Mouse (Mus musculus): ENCODE results near the gene Ankfy1. TPM values are rescaled to one million over a fixed set of nuclear protein-coding genes. Genes with fewer than 3 reads are reported as not detected.

The Ankfy1 gene
- polyA plus RNA-seq, 1 experiment from 2014 or later = 14.1 TPM

DNA sequence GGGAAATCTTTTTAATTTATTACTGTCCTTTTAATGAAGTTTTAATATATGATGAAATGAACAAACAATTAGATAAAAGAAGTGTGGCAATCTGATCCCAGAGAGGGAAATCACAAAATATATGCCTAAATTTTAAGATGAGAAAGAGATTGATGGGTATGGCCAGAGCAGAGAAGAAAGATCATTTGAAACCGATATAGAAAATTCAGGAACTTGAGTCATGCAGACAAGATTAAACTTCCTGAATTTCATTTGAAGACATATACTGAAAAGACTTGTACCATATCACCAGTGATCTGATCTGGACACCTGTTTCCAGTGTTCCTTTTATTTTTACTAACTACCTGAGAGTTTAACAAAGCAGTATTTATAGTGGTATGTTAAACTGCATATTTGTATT is 17.4 kb upstream of the Ankfy1 start:
- Histone ChIP-seq H3K4me2 (ENCODE audit: low read depth, low read length) (no peak overlapping the region), H3K27me3 (replicated peaks; ENCODE audit: control insufficient read depth, insufficient read depth, low read length) (no peaks in the 10 kb centered on the region), H3K4me1 (ENCODE audit: control insufficient read depth, insufficient read depth, low read length) (no peaks in the 10 kb centered on the region), H3K36me3 (ENCODE audit: control insufficient read depth, insufficient read depth, low read length) (no peaks in the 10 kb centered on the region), H3K27ac (ENCODE audit: low read length) (no peak overlapping the region), H3K9ac (ENCODE audit: low read depth, low read length) (no peak overlapping the region), H3K4me3 (ENCODE audit: low read length) (no peak overlapping the region), H3K9me3 (ENCODE audit: control insufficient read depth, low read length) (no peaks in the 10 kb centered on the region)
- WGBS = 92% methylated on average over 1 of the region's 1 CpGs
- ATAC-seq = no peak

GRCm38 (mm10) chr11:72675280-72675679 is 14.5 kb upstream of the Ankfy1 start:
- Histone ChIP-seq H3K36me3 (ENCODE audit: control insufficient read depth, insufficient read depth, low read length) (no peaks in the 10 kb centered on the region), H3K4me2 (ENCODE audit: low read depth, low read length) (no peak overlapping the region), H3K9ac (ENCODE audit: low read depth, low read length) (no peak overlapping the region), H3K27me3 (replicated peaks; ENCODE audit: control insufficient read depth, insufficient read depth, low read length) (no peaks in the 10 kb centered on the region), H3K4me3 (ENCODE audit: low read length) (no peak overlapping the region), H3K27ac (ENCODE audit: low read length) (no peak overlapping the region), H3K9me3 (ENCODE audit: control insufficient read depth, low read length) (no peaks in the 10 kb centered on the region), H3K4me1 (ENCODE audit: control insufficient read depth, insufficient read depth, low read length) (no peaks in the 10 kb centered on the region)
- no peak for ATAC-seq
- 77% methylated on average over 2 of the region's 2 CpGs for WGBS

DNA sequence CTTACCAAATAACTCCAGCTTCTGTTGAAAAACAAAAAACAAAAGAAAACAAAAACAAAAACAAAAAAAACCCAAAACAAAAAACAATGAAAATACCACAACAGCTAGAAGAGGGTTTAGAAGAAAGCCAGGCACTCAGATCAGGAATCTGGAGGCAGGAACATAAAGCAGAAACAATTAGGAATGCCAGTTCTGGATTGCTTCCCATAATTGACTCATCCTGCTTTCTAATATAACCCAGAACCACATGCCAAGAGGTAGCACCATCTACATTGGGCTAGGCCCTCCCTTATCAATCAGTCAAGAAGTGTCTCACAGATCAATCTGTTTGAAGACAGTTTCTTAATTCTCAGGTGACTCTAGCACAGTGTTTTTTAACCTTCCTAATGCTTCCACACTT is 9.1 kb upstream of the Ankfy1 start:
- Histone ChIP-seq H3K27ac (ENCODE audit: low read length) (no peak overlapping the region), H3K27me3 (replicated peaks; ENCODE audit: control insufficient read depth, insufficient read depth, low read length) (no peaks in the 10 kb centered on the region), H3K4me2 (ENCODE audit: low read depth, low read length) (no peak overlapping the region), H3K36me3 (ENCODE audit: control insufficient read depth, insufficient read depth, low read length) (no peaks in the 10 kb centered on the region), H3K4me3 (ENCODE audit: low read length) (no peak overlapping the region), H3K4me1 (ENCODE audit: control insufficient read depth, insufficient read depth, low read length) (no peaks in the 10 kb centered on the region), H3K9me3 (ENCODE audit: control insufficient read depth, low read length) (no peaks in the 10 kb centered on the region), H3K9ac (ENCODE audit: low read depth, low read length) (no peak overlapping the region)
- ATAC-seq = no peak

- H3K9ac ChIP-seq (ENCODE audit: low read depth, low read length) = no peak overlapping the region
- 98% methylated on average over 2 of the region's 2 CpGs for WGBS
- H3K36me3 ChIP-seq (ENCODE audit: control insufficient read depth, insufficient read depth, low read length) = no peaks in the 10 kb centered on the region
- no peak for ATAC-seq
- H3K9me3 ChIP-seq (ENCODE audit: control insufficient read depth, low read length) = no peaks in the 10 kb centered on the region
- H3K4me1 ChIP-seq (ENCODE audit: control insufficient read depth, insufficient read depth, low read length) = no peaks in the 10 kb centered on the region; the same call in 1 of the 2 replicates
- no peak overlapping the region for H3K4me3 ChIP-seq (ENCODE audit: low read length)
- H3K4me2 ChIP-seq (ENCODE audit: low read depth, low read length) = no peak overlapping the region
- H3K27me3 ChIP-seq (replicated peaks; ENCODE audit: control insufficient read depth, insufficient read depth, low read length) = no peaks in the 10 kb centered on the region
- H3K27ac ChIP-seq (ENCODE audit: low read length) = no peak overlapping the region
Observed at GRCm38 (mm10) chr11:72683402-72683801, 6.4 kb upstream of the Ankfy1 start.

- H3K36me3 ChIP-seq (ENCODE audit: control insufficient read depth, insufficient read depth, low read length) = no peaks in the 10 kb centered on the region
- no peaks in the 10 kb centered on the region for H3K9me3 ChIP-seq (ENCODE audit: control insufficient read depth, low read length)
- H3K27me3 ChIP-seq (replicated peaks; ENCODE audit: control insufficient read depth, insufficient read depth, low read length) = no peaks in the 10 kb centered on the region
- no peak overlapping the region for H3K4me2 ChIP-seq (ENCODE audit: low read depth, low read length)
- peaks cover 10% of the 10 kb centered on the region for H3K4me1 ChIP-seq (ENCODE audit: control insufficient read depth, insufficient read depth, low read length)
- no peak for ATAC-seq
- H3K27ac ChIP-seq (ENCODE audit: low read length) = no peak overlapping the region
- no peak overlapping the region for H3K9ac ChIP-seq (ENCODE audit: low read depth, low read length)
- H3K4me3 ChIP-seq (ENCODE audit: low read length) = no peak overlapping the region
Observed at GRCm38 (mm10) chr11:72686697-72687096, 3.1 kb upstream of the Ankfy1 start.

- WGBS = 15% methylated on average over 5 of the region's 5 CpGs
- Histone ChIP-seq H3K9ac (ENCODE audit: low read depth, low read length) (no peak overlapping the region), H3K27ac (ENCODE audit: low read length) (no peak overlapping the region), H3K36me3 (ENCODE audit: control insufficient read depth, insufficient read depth, low read length) (no peaks in the 10 kb centered on the region), H3K4me1 (ENCODE audit: control insufficient read depth, insufficient read depth, low read length) (peaks cover 15% of the 10 kb centered on the region), H3K27me3 (replicated peaks; ENCODE audit: control insufficient read depth, insufficient read depth, low read length) (no peaks in the 10 kb centered on the region), H3K9me3 (ENCODE audit: control insufficient read depth, low read length) (no peaks in the 10 kb centered on the region), H3K4me3 (ENCODE audit: low read length) (no peak overlapping the region), H3K4me2 (ENCODE audit: low read depth, low read length) (no peak overlapping the region)
- ATAC-seq = 0 out of 2 replicates have a peak, but pooled peaks have one; percentile 17
Observed at GRCm38 (mm10) chr11:72688242-72688641, 1.6 kb upstream of the Ankfy1 start.

GRCm38 (mm10) chr11:72689115-72689514 is 691 bp upstream of the Ankfy1 start:
- WGBS = 66% methylated on average over 3 of the region's 3 CpGs
- ATAC-seq = no peak
- Histone ChIP-seq H3K9ac (ENCODE audit: low read depth, low read length) (no peak overlapping the region), H3K36me3 (ENCODE audit: control insufficient read depth, insufficient read depth, low read length) (no peaks in the 10 kb centered on the region), H3K4me2 (ENCODE audit: low read depth, low read length) (peak overlapping the region; percentile 37), H3K27ac (ENCODE audit: low read length) (no peak overlapping the region), H3K4me1 (ENCODE audit: control insufficient read depth, insufficient read depth, low read length) (peaks cover 15% of the 10 kb centered on the region), H3K9me3 (ENCODE audit: control insufficient read depth, low read length) (no peaks in the 10 kb centered on the region), H3K4me3 (ENCODE audit: low read length) (peak overlapping the region; percentile 86), H3K27me3 (replicated peaks; ENCODE audit: control insufficient read depth, insufficient read depth, low read length) (no peaks in the 10 kb centered on the region)

GRCm38 (mm10) chr11:72692353-72692752 is 2.5 kb downstream of the Ankfy1 start:
- Histone ChIP-seq H3K4me3 (ENCODE audit: low read length) (no peak overlapping the region), H3K27ac (ENCODE audit: low read length) (no peak overlapping the region), H3K9me3 (ENCODE audit: control insufficient read depth, low read length) (no peaks in the 10 kb centered on the region), H3K27me3 (replicated peaks; ENCODE audit: control insufficient read depth, insufficient read depth, low read length) (no peaks in the 10 kb centered on the region), H3K4me1 (ENCODE audit: control insufficient read depth, insufficient read depth, low read length) (peaks cover 21% of the 10 kb centered on the region), H3K9ac (ENCODE audit: low read depth, low read length) (no peak overlapping the region), H3K4me2 (ENCODE audit: low read depth, low read length) (no peak overlapping the region), H3K36me3 (ENCODE audit: control insufficient read depth, insufficient read depth, low read length) (no peaks in the 10 kb centered on the region)
- no peak for ATAC-seq
- 87% methylated on average over 4 of the region's 4 CpGs for WGBS

GRCm38 (mm10) chr11:72695025-72695424 is 5.2 kb downstream of the Ankfy1 start:
- ATAC-seq = no peak
- WGBS = 64% methylated on average over 3 of the region's 3 CpGs
- H3K27ac ChIP-seq (ENCODE audit: low read length) = no peak overlapping the region
- no peak overlapping the region for H3K4me2 ChIP-seq (ENCODE audit: low read depth, low read length)
- H3K27me3 ChIP-seq (replicated peaks; ENCODE audit: control insufficient read depth, insufficient read depth, low read length) = no peaks in the 10 kb centered on the region
- H3K36me3 ChIP-seq (ENCODE audit: control insufficient read depth, insufficient read depth, low read length) = no peaks in the 10 kb centered on the region
- H3K4me3 ChIP-seq (ENCODE audit: low read length) = no peak overlapping the region
- H3K4me1 ChIP-seq (ENCODE audit: control insufficient read depth, insufficient read depth, low read length) = peaks cover 21% of the 10 kb centered on the region
- H3K9ac ChIP-seq (ENCODE audit: low read depth, low read length) = no peak overlapping the region
- H3K9me3 ChIP-seq (ENCODE audit: control insufficient read depth, low read length) = no peaks in the 10 kb centered on the region

DNA sequence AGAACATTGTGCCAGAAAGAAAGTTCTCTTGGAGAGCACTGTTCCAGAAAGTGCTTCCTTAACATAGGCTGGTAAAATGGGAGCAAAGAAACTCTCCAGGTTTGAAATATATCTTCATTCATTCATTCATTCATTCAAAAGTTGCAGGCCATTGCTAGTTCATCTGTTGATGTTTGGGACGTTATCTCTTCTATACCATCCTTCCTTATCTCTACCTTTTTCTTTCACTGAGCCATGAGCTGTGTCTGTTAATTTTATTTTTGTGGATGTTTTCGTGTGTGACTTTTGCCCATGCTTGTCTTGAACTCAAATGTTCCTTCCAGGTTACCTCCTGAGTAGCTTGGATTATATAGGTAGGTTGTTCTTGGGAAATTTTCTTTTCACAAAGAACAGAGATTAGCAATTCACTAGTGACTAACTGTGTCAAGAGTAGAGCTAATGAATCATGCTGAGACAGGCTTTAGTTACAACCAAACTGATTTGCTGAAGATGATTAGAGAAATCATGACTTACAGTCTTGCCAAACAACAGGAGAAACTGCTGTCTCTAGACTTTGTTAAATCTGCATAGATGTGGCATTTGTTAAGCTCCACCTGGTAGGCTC is 6.7 kb downstream of the Ankfy1 start:
- Histone ChIP-seq H3K36me3 (ENCODE audit: control insufficient read depth, insufficient read depth, low read length) (no peaks in the 10 kb centered on the region), H3K9ac (ENCODE audit: low read depth, low read length) (no peak overlapping the region), H3K27ac (ENCODE audit: low read length) (no peak overlapping the region), H3K9me3 (ENCODE audit: control insufficient read depth, low read length) (no peaks in the 10 kb centered on the region), H3K4me2 (ENCODE audit: low read depth, low read length) (no peak overlapping the region), H3K27me3 (replicated peaks; ENCODE audit: control insufficient read depth, insufficient read depth, low read length) (no peaks in the 10 kb centered on the region), H3K4me1 (ENCODE audit: control insufficient read depth, insufficient read depth, low read length) (peaks cover 11% of the 10 kb centered on the region), H3K4me3 (ENCODE audit: low read length) (no peak overlapping the region)
- no peak for ATAC-seq
- WGBS = 97% methylated on average over 2 of the region's 2 CpGs

All from intestine, embryonic 16.5 days (tissue).